In the genomic region with DNA sequence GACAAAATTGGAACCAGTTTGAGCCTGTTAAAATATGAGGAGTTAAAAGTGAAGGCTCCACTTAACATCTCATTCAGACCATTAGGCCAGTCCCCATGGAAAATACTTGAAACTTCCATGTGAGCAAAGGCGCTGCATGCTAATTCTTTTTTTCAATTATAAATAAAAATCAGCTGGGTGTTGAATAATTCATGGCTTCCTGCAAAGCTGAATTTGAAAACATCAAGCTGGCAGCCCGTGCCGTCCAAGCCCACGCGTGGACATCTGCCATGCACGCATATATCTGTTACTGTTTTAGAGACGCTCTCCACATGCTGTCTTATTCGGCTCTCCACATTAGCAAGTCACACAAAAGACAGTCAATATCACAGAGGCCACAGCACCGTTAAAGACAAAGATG, we compare ENCODE assay signal across 11 mouse cellular contexts.
DNase-seq lines count a peak whose midpoint lies in the region; TF ChIP-seq lines count a peak whose summit lies in the region.
"Had no signal": no experiment of that assay in that cellular context is flagged by ENCODE, and none has a peak within 500 bp of the region (broad histone marks: within the 10 kb centered on the region; RNA-seq: fewer than 3 reads in every experiment).

No protein-coding gene starts in this region.

- no peaks in the 10 kb centered on the region for H3K36me3 ChIP-seq in hindbrain, embryonic 10.5 days
- no peaks in the 10 kb centered on the region for H3K36me3 ChIP-seq in limb, embryonic 10.5 days
- H3K36me3 ChIP-seq: stomach, embryonic 15.5 days had no signal

- intact Hi-C loops in left cerebral cortex, adult 2 months (cut with DNase I): loop anchor here (5.0 kb wide), 1 partner anchor 114 kb away; no protein-coding TSS in a partner anchor

- no peak overlapping the region for H3K4me3 ChIP-seq in cerebellum, adult 2 months (replicated peaks; ENCODE audit: insufficient read depth, low read depth, low read length)
- no peak overlapping the region for H3K4me3 ChIP-seq in hindbrain, embryonic 10.5 days
- H3K4me3 ChIP-seq in left cerebral cortex, adult 2 months: no peak overlapping the region
- H3K4me3 ChIP-seq in limb, embryonic 10.5 days: no peak overlapping the region
- H3K4me3 ChIP-seq: stomach, embryonic 15.5 days had no signal

- TF ChIP-seq POLR2A in cerebellum, adult 2 months (IDR thresholded peaks at IDR 0.05; ENCODE audit: borderline replicate concordance, insufficient read depth, low read length): no peak

- no peak overlapping the region for H3K27ac ChIP-seq in cerebellum, adult 2 months (ENCODE audit: insufficient read depth, low read length)
- peak overlapping the region; percentile 54; the same call in 1 of the 2 replicates for H3K27ac ChIP-seq in hindbrain, embryonic 10.5 days
- H3K27ac ChIP-seq in left cerebral cortex, adult 2 months: peak overlapping the region; percentile 72
- H3K27ac ChIP-seq in limb, embryonic 10.5 days: no peak overlapping the region
- H3K27ac ChIP-seq: stomach, embryonic 15.5 days had no signal

- WGBS in cerebellum, adult 2 months: 22% methylated on average over 9 of the region's 9 CpGs
- WGBS in hindbrain, embryonic 10.5 days: 48% methylated on average over 9 of the region's 9 CpGs
- WGBS in limb, embryonic 10.5 days: 92% methylated on average over 9 of the region's 9 CpGs

- no peaks in the 10 kb centered on the region for H3K27me3 ChIP-seq in cerebellum, adult 2 months (ENCODE audit: control insufficient read depth, insufficient read depth, low read length)
- no peaks in the 10 kb centered on the region for H3K27me3 ChIP-seq in hindbrain, embryonic 10.5 days (ENCODE audit: insufficient read depth, poor library complexity, severe bottlenecking)
- H3K27me3 ChIP-seq in limb, embryonic 10.5 days (ENCODE audit: low read depth, poor library complexity, severe bottlenecking): no peaks in the 10 kb centered on the region
- H3K27me3 ChIP-seq: stomach, embryonic 15.5 days had no signal

- peak; percentile 75 to 81 for DNase-seq in cerebellum, postnatal 10 days
- DNase-seq in cerebellum, adult 2 months: no peak
- peak; percentile 25 for DNase-seq in hindbrain, embryonic 10.5 days (ENCODE audit: low spot score)
- peak; percentile 67 to 84 for DNase-seq in left cerebral cortex, adult 2 months (ENCODE audit: extremely low spot score in 1 of 2, low spot score in 2 of 2)
- peak; percentile 17 for DNase-seq in retina, postnatal 1 day
- no peak for DNase-seq in limb, embryonic 10.5 days (ENCODE audit: low spot score)
- DNase-seq in adrenal gland, postnatal 14 days: no peak
- no peak for DNase-seq in urinary bladder, postnatal 36 days (ENCODE audit: low spot score in 2 of 2)
- DNase-seq: cerebellum, postnatal 25 days; kidney, postnatal 25 days had no signal

- no peaks in the 10 kb centered on the region for H3K4me1 ChIP-seq in cerebellum, adult 2 months (ENCODE audit: control insufficient read depth, insufficient read depth, low read length)
- H3K4me1 ChIP-seq in hindbrain, embryonic 10.5 days (replicated peaks): peaks cover 11% of the 10 kb centered on the region
- H3K4me1 ChIP-seq in limb, embryonic 10.5 days: no peaks in the 10 kb centered on the region
- H3K4me1 ChIP-seq: stomach, embryonic 15.5 days had no signal

- H3K9me3 ChIP-seq in hindbrain, embryonic 10.5 days: no peaks in the 10 kb centered on the region
- no peaks in the 10 kb centered on the region for H3K9me3 ChIP-seq in limb, embryonic 10.5 days (replicated peaks)
- H3K9me3 ChIP-seq: stomach, embryonic 15.5 days had no signal

- TF ChIP-seq CTCF in cerebellum, adult 2 months (IDR thresholded peaks at IDR 0.05; ENCODE audit: borderline replicate concordance, insufficient read depth, low read depth, low read length): no peak
- TF ChIP-seq CTCF in left cerebral cortex, adult 2 months (IDR thresholded peaks at IDR 0.05): no peak

Comparison
In these comparisons a context has a peak if more than half of its experiments do, and no peak if none do; other contexts are left out.
1. DNase-seq: peak in cerebellum, postnatal 10 days (2 of 2), hindbrain, embryonic 10.5 days (single experiment), left cerebral cortex, adult 2 months (2 of 2) and retina, postnatal 1 day (single experiment); none in cerebellum, adult 2 months (0 of 2), limb, embryonic 10.5 days (single experiment), adrenal gland, postnatal 14 days (single experiment) and urinary bladder, postnatal 36 days (0 of 2).
2. H3K27ac ChIP-seq: peak in hindbrain, embryonic 10.5 days (single experiment) and left cerebral cortex, adult 2 months (single experiment); none in cerebellum, adult 2 months (single experiment) and limb, embryonic 10.5 days (single experiment).